Mouse (Mus musculus): ENCODE results near the gene Bmpr1b. TPM values are rescaled to one million over a fixed set of nuclear protein-coding genes. Genes with fewer than 3 reads are reported as not detected.

The Bmpr1b gene
- polyA plus RNA-seq, 1 experiment from 2014 or later, result 1.1 TPM

DNA sequence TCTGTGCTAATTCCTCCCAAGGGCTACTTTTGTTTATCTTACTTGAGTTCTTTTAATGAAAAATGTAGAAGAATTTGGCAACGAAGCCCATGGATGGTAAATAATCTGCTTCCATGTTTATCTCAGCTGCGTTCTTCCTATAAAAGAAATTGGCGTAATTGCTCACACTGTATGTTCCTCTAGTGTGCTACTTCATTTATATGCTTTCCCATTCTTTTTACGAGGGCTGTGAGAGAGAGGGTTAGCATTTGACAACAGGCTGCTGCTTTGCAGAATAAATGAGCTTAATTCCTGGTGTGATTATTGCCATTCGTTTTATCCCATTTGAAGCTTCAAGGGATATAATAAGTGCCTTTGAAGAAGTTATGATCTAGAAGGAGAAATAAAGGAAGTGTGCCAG, 365.1 kb downstream of the Bmpr1b start:
- H3K36me3 ChIP-seq (ENCODE audit: control insufficient read depth, insufficient read depth, low read length), result no peaks in the 10 kb centered on the region
- no peak overlapping the region for H3K9ac ChIP-seq (ENCODE audit: low read depth, low read length)
- no peak for ATAC-seq
- H3K27me3 ChIP-seq (replicated peaks; ENCODE audit: control insufficient read depth, insufficient read depth, low read length), result no peaks in the 10 kb centered on the region
- no peak overlapping the region for H3K4me3 ChIP-seq (ENCODE audit: low read length)
- WGBS, result 65% methylated on average over 5 of the region's 5 CpGs
- H3K27ac ChIP-seq (ENCODE audit: low read length), result no peak overlapping the region
- H3K4me1 ChIP-seq (ENCODE audit: control insufficient read depth, insufficient read depth, low read length), result no peaks in the 10 kb centered on the region
- H3K9me3 ChIP-seq (ENCODE audit: control insufficient read depth, low read length), result no peaks in the 10 kb centered on the region
- no peak overlapping the region for H3K4me2 ChIP-seq (ENCODE audit: low read depth, low read length)

DNA sequence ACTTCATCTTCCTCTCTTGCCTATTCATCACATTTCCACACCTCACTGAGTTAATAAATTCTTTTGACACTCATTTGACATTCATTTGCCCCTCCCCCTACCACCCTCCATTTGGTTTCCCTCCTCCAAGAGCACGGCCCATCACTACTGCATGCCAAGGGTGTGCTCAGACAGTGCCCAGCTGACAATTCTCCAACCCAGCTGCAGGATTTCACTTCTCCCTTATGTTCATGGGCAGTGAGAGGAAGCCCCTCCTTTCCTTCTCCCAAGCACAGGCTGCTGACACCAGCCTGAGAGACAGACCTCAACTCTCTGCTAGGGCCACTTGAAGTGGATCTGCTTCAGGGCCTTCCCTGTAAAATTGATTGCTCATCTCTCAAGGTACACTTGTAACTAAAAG, 371.4 kb downstream of the Bmpr1b start:
- no peak overlapping the region for H3K9ac ChIP-seq (ENCODE audit: low read depth, low read length)
- no peak overlapping the region for H3K4me2 ChIP-seq (ENCODE audit: low read depth, low read length)
- H3K4me3 ChIP-seq (ENCODE audit: low read length), result no peak overlapping the region
- ATAC-seq, result no peak; the same call in 1 of the 2 replicates
- 16% methylated on average over 1 of the region's 1 CpGs for WGBS
- H3K36me3 ChIP-seq (ENCODE audit: control insufficient read depth, insufficient read depth, low read length), result no peaks in the 10 kb centered on the region
- H3K27ac ChIP-seq (ENCODE audit: low read length), result no peak overlapping the region
- H3K27me3 ChIP-seq (replicated peaks; ENCODE audit: control insufficient read depth, insufficient read depth, low read length), result no peaks in the 10 kb centered on the region
- H3K9me3 ChIP-seq (ENCODE audit: control insufficient read depth, low read length), result no peaks in the 10 kb centered on the region
- peaks cover 4% of the 10 kb centered on the region; the same call in 1 of the 2 replicates for H3K4me1 ChIP-seq (ENCODE audit: control insufficient read depth, insufficient read depth, low read length)

DNA sequence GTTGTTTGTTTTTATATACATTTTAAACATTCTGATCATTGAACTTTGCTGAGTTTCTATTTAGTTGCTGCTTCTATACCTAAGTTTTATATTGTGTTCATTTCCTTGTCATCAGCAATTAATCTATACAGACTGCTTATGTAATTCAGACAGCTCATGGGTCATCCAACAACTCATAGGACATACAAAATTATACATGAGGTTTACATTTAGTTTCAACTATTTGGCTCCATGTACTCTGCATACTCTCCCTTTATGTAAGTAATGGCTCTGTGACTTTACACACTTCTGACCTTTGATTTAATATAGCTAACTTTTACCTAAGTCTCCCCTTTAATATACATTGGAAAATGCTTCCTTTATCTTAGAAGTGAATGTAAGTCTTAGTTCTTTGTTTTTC, 371.9 kb downstream of the Bmpr1b start:
- no peak overlapping the region for H3K4me3 ChIP-seq (ENCODE audit: low read length)
- ATAC-seq, result no peak
- H3K36me3 ChIP-seq (ENCODE audit: control insufficient read depth, insufficient read depth, low read length), result no peaks in the 10 kb centered on the region
- no peak overlapping the region for H3K9ac ChIP-seq (ENCODE audit: low read depth, low read length)
- H3K9me3 ChIP-seq (ENCODE audit: control insufficient read depth, low read length), result no peaks in the 10 kb centered on the region
- H3K4me1 ChIP-seq (ENCODE audit: control insufficient read depth, insufficient read depth, low read length), result peaks cover 4% of the 10 kb centered on the region; the same call in 1 of the 2 replicates
- no peak overlapping the region for H3K4me2 ChIP-seq (ENCODE audit: low read depth, low read length)
- no peaks in the 10 kb centered on the region for H3K27me3 ChIP-seq (replicated peaks; ENCODE audit: control insufficient read depth, insufficient read depth, low read length)
- H3K27ac ChIP-seq (ENCODE audit: low read length), result no peak overlapping the region

DNA sequence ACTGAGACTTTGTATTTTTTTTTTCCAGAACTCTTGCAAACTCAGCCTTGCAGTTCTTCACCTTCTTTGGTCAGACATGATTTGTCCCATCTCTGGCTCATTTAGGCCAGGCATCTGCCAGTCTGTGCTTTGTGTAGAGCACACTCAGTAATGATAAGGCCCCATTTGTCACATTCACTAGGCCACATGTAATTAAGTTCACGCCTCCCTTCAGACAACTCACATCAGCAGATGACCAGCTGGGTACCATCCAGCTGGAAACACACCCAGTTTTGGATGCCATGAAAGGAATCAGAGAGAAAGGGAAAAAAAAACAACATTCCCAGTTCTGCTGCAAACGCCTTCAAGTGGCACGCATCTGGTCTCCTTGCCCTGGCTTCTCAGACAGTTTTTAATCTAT, 374.9 kb downstream of the Bmpr1b start:
- Histone ChIP-seq H3K9ac (ENCODE audit: low read depth, low read length) (no peak overlapping the region), H3K4me1 (ENCODE audit: control insufficient read depth, insufficient read depth, low read length) (peaks cover 4% of the 10 kb centered on the region; the same call in 1 of the 2 replicates), H3K4me3 (ENCODE audit: low read length) (no peak overlapping the region), H3K27ac (ENCODE audit: low read length) (no peak overlapping the region), H3K9me3 (ENCODE audit: control insufficient read depth, low read length) (no peaks in the 10 kb centered on the region), H3K4me2 (ENCODE audit: low read depth, low read length) (no peak overlapping the region), H3K36me3 (ENCODE audit: control insufficient read depth, insufficient read depth, low read length) (no peaks in the 10 kb centered on the region), H3K27me3 (replicated peaks; ENCODE audit: control insufficient read depth, insufficient read depth, low read length) (no peaks in the 10 kb centered on the region)
- 66% methylated on average over 3 of the region's 3 CpGs for WGBS
- no peak for ATAC-seq

DNA sequence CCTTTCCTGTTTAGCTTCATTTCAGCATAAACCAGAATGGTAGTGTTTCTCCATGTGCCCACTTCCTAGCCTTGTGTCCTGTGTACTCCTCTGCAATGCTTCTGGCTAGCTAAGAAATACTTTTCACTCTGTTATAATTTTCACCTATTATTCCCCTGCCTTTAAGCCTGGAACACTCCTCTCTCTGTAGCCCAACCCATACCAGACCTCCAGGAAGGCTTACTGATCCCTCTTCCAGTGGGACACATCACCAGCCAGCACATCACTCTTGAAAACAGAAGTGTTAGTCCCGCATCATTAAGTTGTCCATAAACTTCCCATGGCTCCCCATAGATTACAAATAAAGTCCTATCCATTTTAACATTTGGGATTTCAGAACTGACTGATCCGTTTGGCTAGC, 375.5 kb downstream of the Bmpr1b start:
- Histone ChIP-seq H3K27me3 (replicated peaks; ENCODE audit: control insufficient read depth, insufficient read depth, low read length) (no peaks in the 10 kb centered on the region), H3K27ac (ENCODE audit: low read length) (no peak overlapping the region), H3K4me3 (ENCODE audit: low read length) (no peak overlapping the region), H3K4me2 (ENCODE audit: low read depth, low read length) (no peak overlapping the region), H3K4me1 (ENCODE audit: control insufficient read depth, insufficient read depth, low read length) (peaks cover 4% of the 10 kb centered on the region; the same call in 1 of the 2 replicates), H3K9ac (ENCODE audit: low read depth, low read length) (no peak overlapping the region), H3K9me3 (ENCODE audit: control insufficient read depth, low read length) (no peaks in the 10 kb centered on the region), H3K36me3 (ENCODE audit: control insufficient read depth, insufficient read depth, low read length) (no peaks in the 10 kb centered on the region)
- no peak for ATAC-seq
- WGBS, result 86% methylated on average over 2 of the region's 2 CpGs

DNA sequence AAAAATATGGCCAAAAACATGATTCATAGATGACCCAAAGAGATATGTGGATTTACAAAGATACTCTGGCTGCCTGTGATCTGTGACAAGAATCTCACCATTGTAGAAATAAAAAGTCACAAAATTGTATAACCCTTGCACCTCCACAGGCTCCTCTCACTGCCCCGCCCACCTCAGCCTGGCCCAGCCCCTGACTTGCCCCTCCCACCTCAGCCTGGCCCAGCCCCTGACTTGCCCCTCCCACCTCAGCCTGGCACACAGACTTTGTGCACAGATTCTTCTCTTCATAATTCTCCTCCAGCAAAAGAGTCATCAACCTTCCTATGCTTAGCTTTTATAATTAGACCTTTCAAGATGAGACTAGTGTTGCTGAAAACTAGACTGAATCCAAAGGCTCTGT, 377.1 kb downstream of the Bmpr1b start:
- Histone ChIP-seq H3K4me1 (ENCODE audit: control insufficient read depth, insufficient read depth, low read length) (no peaks in the 10 kb centered on the region), H3K36me3 (ENCODE audit: control insufficient read depth, insufficient read depth, low read length) (no peaks in the 10 kb centered on the region), H3K27me3 (replicated peaks; ENCODE audit: control insufficient read depth, insufficient read depth, low read length) (no peaks in the 10 kb centered on the region), H3K9ac (ENCODE audit: low read depth, low read length) (no peak overlapping the region), H3K27ac (ENCODE audit: low read length) (no peak overlapping the region), H3K9me3 (ENCODE audit: control insufficient read depth, low read length) (no peaks in the 10 kb centered on the region), H3K4me3 (ENCODE audit: low read length) (no peak overlapping the region), H3K4me2 (ENCODE audit: low read depth, low read length) (no peak overlapping the region)
- WGBS, result 88% methylated on average over 1 of the region's 1 CpGs
- ATAC-seq, result 0 out of 2 replicates have a peak, but pooled peaks have one; percentile 53

DNA sequence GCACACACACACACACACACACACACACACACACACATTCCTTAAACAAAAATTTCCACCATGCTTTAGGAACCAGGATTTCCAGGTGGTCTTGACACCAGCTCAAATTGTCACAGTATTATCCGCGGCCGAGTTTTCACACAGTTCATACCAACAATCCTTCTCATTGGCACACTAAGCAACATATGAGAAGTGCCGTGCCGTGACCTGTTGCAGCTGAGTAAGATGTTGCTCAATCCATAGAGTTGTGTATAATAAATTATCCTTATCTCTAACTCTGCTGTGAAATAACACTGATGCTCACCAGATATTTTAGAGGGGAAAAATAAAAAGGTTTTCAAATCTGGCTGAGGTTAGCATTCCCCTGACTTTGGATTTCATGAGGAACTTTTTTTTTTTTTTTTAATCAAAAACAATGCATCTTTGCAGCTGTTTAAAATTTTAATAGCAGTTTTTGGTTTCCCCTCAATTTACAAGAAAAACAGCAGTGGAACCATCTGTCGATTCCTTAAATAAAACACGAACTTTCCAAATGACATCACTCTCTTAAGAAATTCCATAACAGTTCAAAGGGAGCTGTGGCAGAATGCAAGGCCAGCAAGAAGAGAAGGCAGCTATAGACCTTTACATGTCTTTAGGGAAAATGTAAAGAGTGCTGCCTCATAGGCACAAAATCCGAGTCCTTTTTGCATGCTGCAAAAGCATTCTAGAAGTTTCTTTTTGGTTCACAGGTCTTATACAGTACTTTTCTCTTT, 378.0 kb downstream of the Bmpr1b start:
- Histone ChIP-seq H3K4me1 (ENCODE audit: control insufficient read depth, insufficient read depth, low read length) (no peaks in the 10 kb centered on the region), H3K4me2 (ENCODE audit: low read depth, low read length) (no peak overlapping the region), H3K4me3 (ENCODE audit: low read length) (no peak overlapping the region), H3K27me3 (replicated peaks; ENCODE audit: control insufficient read depth, insufficient read depth, low read length) (no peaks in the 10 kb centered on the region), H3K36me3 (ENCODE audit: control insufficient read depth, insufficient read depth, low read length) (no peaks in the 10 kb centered on the region), H3K27ac (ENCODE audit: low read length) (no peak overlapping the region), H3K9me3 (ENCODE audit: control insufficient read depth, low read length) (no peaks in the 10 kb centered on the region), H3K9ac (ENCODE audit: low read depth, low read length) (no peak overlapping the region)
- WGBS, result 57% methylated on average over 8 of the region's 8 CpGs
- ATAC-seq, result no peak

Other genes starting within 250 kb of the Bmpr1b start
- 35.7 and 37.2 TPM in 2 replicates for gene Pdlim5, start 226.3 kb upstream of the Bmpr1b start, polyA plus RNA-seq (2015; fragmentation: Nextera tagmentation; extraction: Ambion mirVana)